Mouse (Mus musculus) embryonic fibroblast, embryonic 13.5 days (primary cell): Measurements from ENCODE around the gene Cfap20. TPM values are rescaled to one million over a fixed set of nuclear protein-coding genes. Genes with fewer than 3 reads are reported as not detected.
"Not testable (repeated sequence)": the region's sequence is repeated elsewhere in the genome, so short reads cannot be mapped to it uniquely, and the experiment has no call there.

ENCODE experiments used
- H3K27ac ChIP-seq: 2 replicates; pipeline ENCODE4 v1.5.1; 2012; ENCODE audit warnings: low read length, control low read depth, inconsistent platforms; ENCODE audit not compliant: insufficient read depth
- H3K4me1 ChIP-seq: 2 replicates; pipeline ENCODE4 v1.6.1; 2011; ENCODE audit warnings: low read length; ENCODE audit not compliant: control insufficient read depth, insufficient read depth
- H3K4me3 ChIP-seq: 2 replicates; pipeline ENCODE4 v1.5.1; 2011; ENCODE audit warnings: mild to moderate bottlenecking, control low read depth, low read length; ENCODE audit not compliant: insufficient read depth
- CTCF ChIP-seq: IDR thresholded peaks from 2 replicates; pipeline ENCODE4 v1.5.1; 2011; ENCODE audit warnings: mild to moderate bottlenecking, control low read depth, low read length, moderate library complexity, borderline replicate concordance; ENCODE audit not compliant: insufficient read depth
- POLR2A ChIP-seq: IDR thresholded peaks from 2 replicates; pipeline ENCODE4 v1.6.1; 2011; ENCODE audit warnings: low read depth, mild to moderate bottlenecking, control low read depth, low read length, moderate library complexity
- polyA plus RNA-seq: library from polyadenylated mRNA; stranded (reverse); fragments of >200 nt; gene quantifications from 2 replicates; pipeline ENCODE4 v1.2.4, GENCODE M21; 2011; ENCODE audit warnings: low read depth; ENCODE audit not compliant: missing spikeins, insufficient read length

Cfap20 gene
- polyA plus RNA-seq, 1 experiment: 68.2 TPM

DNA sequence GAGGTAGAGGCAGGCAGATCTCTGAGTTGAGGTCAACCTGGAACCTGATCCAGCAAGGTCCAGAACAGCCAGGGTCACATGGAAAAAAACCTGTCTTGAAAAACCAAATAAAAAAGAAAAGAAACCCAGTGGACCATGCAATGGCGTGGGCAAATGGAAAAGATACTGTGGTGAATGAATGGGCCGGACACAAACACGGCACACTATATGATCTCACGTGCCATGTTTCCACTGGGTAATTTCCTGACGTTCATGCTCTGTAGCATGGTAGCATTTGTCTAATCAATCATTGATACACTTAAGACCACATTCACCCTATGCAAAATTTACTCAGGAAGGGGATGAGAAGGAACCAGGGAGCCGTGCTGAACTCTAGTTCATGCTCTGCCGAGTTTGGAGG is 43.6 kb downstream of the Cfap20 start:
- TF ChIP-seq CTCF: no peak
- no peak for TF ChIP-seq POLR2A

DNA sequence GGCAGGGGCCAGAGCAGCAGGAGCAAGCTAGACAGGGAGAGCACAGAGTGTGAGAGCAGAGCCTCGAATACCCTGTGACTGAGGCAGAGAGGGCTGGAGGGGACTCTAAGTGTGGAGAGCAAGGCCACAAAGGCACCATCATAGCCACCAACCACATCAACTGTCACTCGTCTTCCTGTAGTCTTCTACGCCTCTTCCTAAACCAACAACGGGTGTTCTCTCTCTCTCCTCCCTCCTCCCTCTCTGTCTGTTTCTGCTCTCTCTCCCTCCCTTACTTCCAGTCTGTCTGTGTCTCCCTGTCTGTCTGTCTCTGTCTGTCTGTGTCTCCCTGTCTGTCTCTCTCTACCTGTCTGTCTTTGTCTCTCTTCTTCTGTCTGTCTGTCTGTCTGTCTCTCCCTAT is 44.4 kb downstream of the Cfap20 start:
- no peak overlapping the region for H3K27ac ChIP-seq
- peaks cover 7% of the 10 kb centered on the region; the same call in 1 of the 2 replicates for H3K4me1 ChIP-seq
- TF ChIP-seq CTCF (no peak), POLR2A (no peak)
- H3K4me3 ChIP-seq: no peak overlapping the region

More for the DNA sequence above, 43.6 kb downstream of the Cfap20 start:
- H3K27ac ChIP-seq: no peak overlapping the region
- 0 out of 2 replicates have a peak, but pooled peaks cover 2% of the 10 kb centered on the region for H3K4me1 ChIP-seq
- H3K4me3 ChIP-seq: no peak overlapping the region

DNA sequence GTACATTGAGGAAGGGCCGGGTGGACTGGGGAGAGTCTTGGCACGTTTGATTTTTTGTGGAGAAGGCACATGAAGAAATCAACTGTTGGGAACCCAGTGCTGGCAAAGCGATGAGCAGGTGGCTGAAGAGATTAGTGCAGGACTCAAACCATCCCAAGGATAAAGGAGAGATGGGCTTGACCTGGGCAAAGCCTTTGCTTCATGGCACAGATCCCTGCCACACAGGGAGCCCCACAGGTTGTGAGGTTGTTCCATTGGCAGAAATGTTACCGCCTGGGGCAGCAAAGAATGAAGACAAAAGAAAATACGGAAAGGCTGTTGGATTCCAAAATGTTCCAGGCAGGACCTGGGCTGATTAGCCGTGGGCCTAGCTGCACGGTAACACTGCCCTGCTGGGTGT is 46.7 kb downstream of the Cfap20 start:
- peaks cover 7% of the 10 kb centered on the region; the same call in 1 of the 2 replicates for H3K4me1 ChIP-seq
- no peak overlapping the region for H3K4me3 ChIP-seq
- no peak overlapping the region for H3K27ac ChIP-seq
- TF ChIP-seq CTCF (no peak), POLR2A (no peak)

DNA sequence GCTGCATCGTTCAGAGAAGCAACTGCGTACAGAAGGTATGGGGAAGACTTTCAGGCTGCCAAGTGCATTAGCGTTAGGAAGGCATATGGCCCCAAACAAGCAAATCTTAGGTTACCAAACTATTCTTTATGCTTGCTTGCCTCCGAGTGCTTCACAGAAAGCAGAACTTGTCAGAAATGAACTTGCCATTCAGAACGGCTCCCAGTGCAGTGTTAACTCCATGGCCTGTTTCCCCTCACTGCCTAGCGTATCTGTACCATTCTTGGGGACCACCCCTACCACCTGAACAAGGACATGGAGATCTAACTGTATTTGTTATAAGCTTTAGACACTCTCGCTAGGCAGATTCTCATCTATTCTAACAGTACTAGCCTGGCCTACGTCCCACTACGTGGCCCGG is 47.4 kb downstream of the Cfap20 start:
- H3K27ac ChIP-seq: no peak overlapping the region
- H3K4me3 ChIP-seq: no peak overlapping the region
- peaks cover 7% of the 10 kb centered on the region; the same call in 1 of the 2 replicates for H3K4me1 ChIP-seq
- no peak for TF ChIP-seq CTCF
- no peak for TF ChIP-seq POLR2A

DNA sequence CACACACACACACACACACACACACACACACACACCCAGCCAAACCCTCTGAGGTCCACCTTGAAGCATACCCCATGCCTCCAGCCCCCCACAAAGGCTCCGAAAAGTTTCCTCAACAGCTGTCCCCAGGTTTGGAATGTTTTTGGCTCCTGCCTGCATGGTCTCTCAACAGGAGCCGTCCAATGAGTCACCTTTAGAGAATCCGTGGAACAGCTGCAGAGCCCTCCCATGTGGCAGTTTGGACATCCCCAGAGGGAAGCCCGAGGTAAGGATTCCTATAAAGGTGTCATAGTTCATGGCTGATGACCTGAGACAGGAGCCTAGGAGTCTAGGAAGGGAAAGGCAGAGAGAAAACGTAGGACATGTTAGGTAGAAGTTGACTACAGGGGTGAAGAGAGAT is 48.6 kb downstream of the Cfap20 start:
- TF ChIP-seq CTCF: no peak
- no peak for TF ChIP-seq POLR2A
- Histone ChIP-seq H3K27ac (no peak overlapping the region), H3K4me3 (no peak overlapping the region), H3K4me1 (peaks cover 7% of the 10 kb centered on the region; the same call in 1 of the 2 replicates)

DNA sequence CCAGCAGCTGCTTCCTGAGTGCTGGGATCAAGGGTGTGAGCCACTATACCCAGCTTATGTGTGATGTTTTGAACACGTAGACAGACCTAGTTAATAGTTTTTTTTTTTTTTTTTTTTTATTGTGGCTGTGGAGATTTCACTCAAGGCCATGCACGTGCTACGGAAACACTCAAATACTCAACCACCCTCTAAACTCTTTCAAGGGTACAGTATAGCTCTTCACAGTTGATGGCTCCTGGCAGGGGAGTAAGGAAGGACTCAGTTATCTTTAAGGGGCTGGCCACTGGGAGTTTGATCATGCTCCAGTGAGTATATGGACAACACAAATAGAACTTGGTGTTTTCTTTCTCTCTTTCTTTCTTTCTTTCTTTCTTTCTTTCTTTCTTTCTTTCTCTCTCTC is 50.2 kb downstream of the Cfap20 start:
- H3K4me3 ChIP-seq: no peak overlapping the region
- TF ChIP-seq CTCF (no peak), POLR2A (no peak)
- H3K4me1 ChIP-seq: peaks cover 7% of the 10 kb centered on the region; the same call in 1 of the 2 replicates
- H3K27ac ChIP-seq: no peak overlapping the region

DNA sequence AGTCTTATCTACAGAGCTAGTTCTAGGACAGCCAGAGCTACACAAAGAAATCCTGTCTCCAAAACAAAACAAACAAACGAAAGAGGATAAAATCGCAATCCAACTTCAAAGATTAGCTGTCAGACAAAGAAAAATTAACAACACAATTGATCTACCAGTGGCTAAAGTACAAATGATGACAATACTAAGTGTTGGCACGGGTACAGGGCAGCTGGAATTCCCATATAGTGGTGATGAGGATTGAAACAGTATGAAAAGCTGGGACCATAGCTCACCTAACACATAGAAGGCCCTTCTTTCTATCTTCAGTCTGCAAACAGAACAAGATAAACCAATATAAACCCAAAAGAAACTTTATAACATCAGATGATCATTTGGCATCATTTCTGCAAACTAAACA is 53.1 kb downstream of the Cfap20 start:
- Histone ChIP-seq H3K27ac (no peak overlapping the region), H3K4me3 (no peak overlapping the region), H3K4me1 (peaks cover 7% of the 10 kb centered on the region; the same call in 1 of the 2 replicates)
- no peak for TF ChIP-seq CTCF
- TF ChIP-seq POLR2A: no peak

DNA sequence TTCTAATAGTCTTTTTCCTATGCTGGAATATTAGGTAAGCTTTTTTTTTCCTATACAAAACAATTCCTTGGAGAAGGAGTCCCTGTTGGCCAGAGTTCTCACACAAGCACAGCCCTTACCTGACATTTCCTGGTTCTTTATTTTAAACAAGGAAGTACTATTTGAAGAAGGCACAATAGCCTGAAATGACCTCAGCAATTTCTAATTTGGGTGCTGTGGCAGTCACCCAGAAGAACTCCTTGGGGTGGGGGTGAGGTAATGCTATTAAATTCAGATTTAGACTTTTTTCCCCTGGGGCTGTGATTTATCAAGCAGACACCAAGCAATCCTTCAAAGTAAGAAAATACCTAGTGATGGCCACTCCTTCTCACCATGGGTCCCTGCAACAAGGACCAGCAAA is 53.7 kb downstream of the Cfap20 start:
- Histone ChIP-seq H3K27ac (no peak overlapping the region), H3K4me3 (no peak overlapping the region), H3K4me1 (peaks cover 4% of the 10 kb centered on the region; the same call in 1 of the 2 replicates)
- TF ChIP-seq POLR2A (no peak), CTCF (no peak)

DNA sequence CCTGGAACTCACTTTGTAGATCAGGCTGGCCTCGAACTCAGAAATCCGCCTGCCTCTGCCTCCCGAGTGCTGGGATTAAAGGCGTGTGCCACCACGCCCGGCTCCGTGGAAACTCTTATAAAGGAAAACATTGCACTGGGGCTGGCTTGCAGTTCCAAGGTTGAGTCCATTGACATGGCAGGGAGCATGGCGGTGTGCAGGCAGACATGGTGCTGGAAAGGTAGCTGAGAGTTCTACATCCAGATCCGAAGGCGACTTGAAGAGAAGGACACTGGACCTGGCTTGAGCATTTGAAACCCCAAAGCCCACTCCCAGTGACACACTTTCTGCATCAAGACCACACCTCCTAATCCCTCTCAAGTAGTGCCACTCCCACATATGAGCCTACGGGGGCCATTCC is 55.7 kb downstream of the Cfap20 start:
- not testable (repeated sequence) for H3K4me3 ChIP-seq, H3K4me1 ChIP-seq, H3K27ac ChIP-seq

DNA sequence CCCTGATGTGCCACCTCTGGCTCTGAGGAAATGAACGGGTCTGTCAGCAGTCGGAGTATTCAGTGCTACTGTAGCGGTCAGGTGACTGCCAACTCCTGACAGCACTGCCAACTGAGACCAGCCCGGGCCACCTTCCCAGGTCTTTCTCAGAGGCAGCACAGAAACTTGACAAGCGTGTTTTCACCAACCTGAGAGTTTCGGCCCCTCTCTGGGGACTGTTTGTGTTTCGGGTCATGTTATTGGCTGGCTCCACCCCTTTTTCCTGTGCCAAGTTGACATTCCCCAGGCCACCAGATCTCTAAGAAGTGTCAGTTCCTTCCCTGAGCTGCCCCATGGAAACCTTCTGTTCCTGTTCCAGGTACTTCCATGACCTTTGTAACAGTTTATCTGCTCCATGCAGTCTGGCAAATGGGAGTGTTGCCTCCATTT is 56.8 kb downstream of the Cfap20 start:
- H3K27ac ChIP-seq: no peak overlapping the region
- no peaks in the 10 kb centered on the region for H3K4me1 ChIP-seq
- H3K4me3 ChIP-seq: no peak overlapping the region
- no peak for TF ChIP-seq POLR2A
- no peak for TF ChIP-seq CTCF

DNA sequence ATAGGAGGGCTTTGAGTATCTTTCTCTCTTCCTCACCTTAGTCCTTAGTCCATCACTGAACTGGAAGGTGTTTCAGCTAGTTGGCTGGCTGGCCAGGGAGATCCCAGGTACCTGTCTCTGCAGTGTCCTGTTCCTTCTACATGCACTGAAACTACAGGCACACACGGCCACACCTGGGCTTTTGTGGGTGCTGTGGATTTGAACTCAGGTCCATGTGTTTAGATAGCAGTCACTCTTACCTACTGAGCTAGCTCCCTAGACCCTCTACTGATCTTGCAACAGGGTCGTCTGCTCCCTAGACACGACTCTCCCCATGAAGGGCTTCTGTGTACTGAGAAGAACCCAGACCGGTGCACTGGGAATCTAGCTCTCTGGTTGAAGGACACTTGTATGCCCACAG is 57.6 kb downstream of the Cfap20 start:
- no peak for TF ChIP-seq CTCF
- TF ChIP-seq POLR2A: no peak
- Histone ChIP-seq H3K27ac (no peak overlapping the region), H3K4me3 (no peak overlapping the region), H3K4me1 (no peaks in the 10 kb centered on the region)
